Mouse (Mus musculus): ENCODE results near the gene Agbl4.

- TF ChIP-seq GATA1 (IDR thresholded peaks at IDR 0.05; ENCODE audit: borderline replicate concordance, low read length) (no peak), FLI1 (IDR thresholded peaks at IDR 0.05; ENCODE audit: low read length) (no peak)
Observed at GRCm38 (mm10) chr4:111498751-111499150, 1101.3 kb downstream of the Agbl4 start.

All from megakaryocyte, embryonic 14.5 days (primary cell).